In the genomic region with DNA sequence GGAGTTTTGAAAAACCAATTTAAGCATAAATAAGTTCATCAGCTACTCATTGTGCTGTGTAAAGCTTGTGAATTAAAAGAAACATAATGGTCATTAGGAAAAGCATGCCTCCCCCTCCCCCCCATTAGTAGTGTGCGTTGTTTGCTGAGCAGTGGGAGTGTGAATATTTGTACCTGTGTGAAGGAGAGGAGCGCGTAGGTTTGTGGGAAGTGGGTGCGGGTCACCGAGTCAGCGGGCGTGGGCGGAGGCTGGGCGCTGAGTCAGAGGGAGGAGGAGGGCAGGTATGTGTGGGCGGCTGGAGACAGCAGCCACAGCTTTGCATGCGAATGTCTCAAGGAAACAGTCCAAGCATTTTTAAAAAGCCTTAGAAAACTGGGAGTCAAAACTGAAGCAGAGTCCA, we compare ENCODE assay signal across 7 mouse cellular contexts. TPM values are rescaled to one million over a fixed set of nuclear protein-coding genes. Genes with fewer than 3 reads are reported as not detected.
DNase-seq lines count a peak whose midpoint lies in the region; ATAC-seq and TF ChIP-seq lines count a peak whose summit lies in the region.

No protein-coding gene starts in this region.

- 61% methylated on average over 11 of the region's 11 CpGs for WGBS in hindbrain, embryonic 12.5 days
- WGBS in stomach, postnatal 0 days, result 38% methylated on average over 11 of the region's 11 CpGs

- no peak overlapping the region for H3K9ac ChIP-seq in CH12.LX (ENCODE audit: insufficient read depth, low read depth)
- H3K9ac ChIP-seq in hindbrain, embryonic 12.5 days, result no peak overlapping the region
- H3K9ac ChIP-seq in stomach, postnatal 0 days (ENCODE audit: low read length), result no peak overlapping the region

- dilution Hi-C loops in CH12.LX (cut with MboI; ENCODE audit: extremely low pct_ligation_motif_present, extremely low pct_unique_long_range_greater_than_20kb, low sequenced_read_pairs), result no loop called here

- H3K27ac ChIP-seq in CH12.LX (ENCODE audit: insufficient read depth, low read depth), result no peak overlapping the region
- H3K27ac ChIP-seq in hindbrain, embryonic 12.5 days, result no peak overlapping the region
- peak overlapping the region; percentile 2; the same call in 1 of the 2 replicates for H3K27ac ChIP-seq in stomach, postnatal 0 days (replicated peaks)

- no peak for TF ChIP-seq CTCF in CH12.LX (conservative IDR thresholded peaks at IDR 0.05 in 1 of 2, IDR thresholded peaks at IDR 0.05 in 1 of 2; ENCODE audit: low read depth in 2 of 2, low read length in 2 of 2)
- TF ChIP-seq CTCF in stomach, postnatal 0 days (IDR thresholded peaks at IDR 0.05; ENCODE audit: low read depth), result no peak

- no peaks in the 10 kb centered on the region for H3K36me3 ChIP-seq in CH12.LX (replicated peaks in 1 of 2; ENCODE audit: control insufficient read depth in 1 of 2, insufficient read depth in 1 of 2, low read length in 1 of 2)
- no peaks in the 10 kb centered on the region for H3K36me3 ChIP-seq in hindbrain, embryonic 12.5 days
- H3K36me3 ChIP-seq in stomach, postnatal 0 days (ENCODE audit: control insufficient read depth, insufficient read depth, low read length), result no peaks in the 10 kb centered on the region

- H3K4me2 ChIP-seq in CH12.LX (ENCODE audit: insufficient read depth, low read depth, poor library complexity, severe bottlenecking), result peak overlapping the region; percentile 58
- H3K4me2 ChIP-seq in hindbrain, embryonic 12.5 days (replicated peaks), result peak overlapping the region; percentile 22; the same call in 1 of the 2 replicates
- H3K4me2 ChIP-seq in stomach, postnatal 0 days (replicated peaks; ENCODE audit: low read depth), result peak overlapping the region; percentile 40

- no peak overlapping the region for H3K4me3 ChIP-seq in CH12.LX (replicated peaks in 1 of 3; ENCODE audit: low read depth in 2 of 3, low read length in 2 of 3, poor library complexity in 1 of 3)
- no peak overlapping the region for H3K4me3 ChIP-seq in hindbrain, embryonic 12.5 days
- H3K4me3 ChIP-seq in stomach, postnatal 0 days (ENCODE audit: low read depth, low read length), result no peak overlapping the region; the same call in 1 of the 2 replicates

- H3K27me3 ChIP-seq in CH12.LX (replicated peaks), result no peaks in the 10 kb centered on the region
- no peaks in the 10 kb centered on the region for H3K27me3 ChIP-seq in hindbrain, embryonic 12.5 days
- H3K27me3 ChIP-seq in stomach, postnatal 0 days (ENCODE audit: control insufficient read depth, insufficient read depth, low read length), result no peaks in the 10 kb centered on the region

- DNase-seq in CH12.LX (ENCODE audit: extremely low read depth) (peak; percentile 62), WW6 (ENCODE audit: low read depth, low spot score) (peak; percentile 11)
- DNase-seq in fibroblast of lung, adult 2 months (ENCODE audit: low read depth), result peak; percentile 78
- DNase-seq in layer of hippocampus, postnatal 10 days (ENCODE audit: low spot score in 2 of 2), result peak; percentile 19 to 34
- DNase-seq in lung, postnatal 4 days, result peak; percentile 71 to 73
- peak; percentile 87 for DNase-seq in stomach, postnatal 0 days (ENCODE audit: low spot score)

- no peaks in the 10 kb centered on the region for H3K9me3 ChIP-seq in CH12.LX (replicated peaks; ENCODE audit: low read length)
- H3K9me3 ChIP-seq in hindbrain, embryonic 12.5 days (replicated peaks), result no peaks in the 10 kb centered on the region
- no peaks in the 10 kb centered on the region for H3K9me3 ChIP-seq in stomach, postnatal 0 days (ENCODE audit: control insufficient read depth, low read length)

- no peaks in the 10 kb centered on the region for H3K79me2 ChIP-seq in CH12.LX (replicated peaks; ENCODE audit: control insufficient read depth, extremely low read depth, insufficient read depth, poor library complexity, severe bottlenecking)

- TF ChIP-seq POLR2A in CH12.LX (IDR thresholded peaks at IDR 0.05; ENCODE audit: low read depth, low read length), result no peak

- TF ChIP-seq RAD21 in CH12.LX (IDR thresholded peaks at IDR 0.05; ENCODE audit: low read depth, low read length), result no peak

- ATAC-seq in hindbrain, embryonic 12.5 days (ENCODE audit: low FRiP score), result peak; percentile 64
- ATAC-seq in stomach, postnatal 0 days (ENCODE audit: low FRiP score, low TSS enrichment), result peak; percentile 95

- peaks cover 12 to 17% of the 10 kb centered on the region in 2 experiments for H3K4me1 ChIP-seq in CH12.LX (ENCODE audit: control insufficient read depth in 1 of 2, insufficient read depth in 2 of 2)
- H3K4me1 ChIP-seq in hindbrain, embryonic 12.5 days, result 0 out of 2 replicates have a peak, but pooled peaks cover 3% of the 10 kb centered on the region
- no peaks in the 10 kb centered on the region for H3K4me1 ChIP-seq in stomach, postnatal 0 days (replicated peaks; ENCODE audit: control insufficient read depth, insufficient read depth)

- peak; percentile 24; the same call in 1 of the 2 replicates for TF ChIP-seq EP300 in CH12.LX (IDR thresholded peaks at IDR 0.05; ENCODE audit: low read length)
- TF ChIP-seq EP300 in stomach, postnatal 0 days (optimal IDR thresholded peaks at IDR 0.05), result no peak

- in situ Hi-C loops in CH12.LX (cut with MboI; ENCODE audit: low pct_ligation_motif_present, low pct_unique_long_range_greater_than_20kb, low sequenced_read_pairs), result no loop called here

TF ChIP-seq in CH12.LX, 34 proteins besides CTCF, POLR2A, EP300 and RAD21:
- no peak for TF ChIP-seq MAZ (IDR thresholded peaks at IDR 0.05; ENCODE audit: low read depth, low read length)
- no peak for TF ChIP-seq MYC (IDR thresholded peaks at IDR 0.05; ENCODE audit: low read depth, low read length)
- 0 out of 2 replicates have a peak, but pooled peaks have one; percentile 20 for TF ChIP-seq BHLHE40 (IDR thresholded peaks at IDR 0.05; ENCODE audit: low read depth, low read length)
- TF ChIP-seq MEF2A (IDR thresholded peaks at IDR 0.05; ENCODE audit: borderline replicate concordance, low read depth, low read length), result no peak

RNA-seq across cellular contexts. Expression of a gene that starts 32.7 kb away (rescaled TPM):
- total RNA-seq in CH12.LX (2012; rRNA removed) (9.4 and 11.2 TPM in 2 replicates), CH12.LX (2014; rRNA removed) (18.2 and 20.1 TPM in 2 replicates)
- polyA plus RNA-seq in CH12.LX (2012; ENCODE audit: insufficient read length, low read depth), result 10.2 and 13.3 TPM in 2 replicates
- 10.7 and 12.0 TPM in 2 replicates for polyA plus RNA-seq in hindbrain, embryonic 12.5 days (2016; fragmentation: Nextera tagmentation; extraction: Ambion mirVana)
- total RNA-seq in layer of hippocampus, postnatal 10 days (2021), result 1 to 10 TPM; 3.5 to 5.9 TPM
- 2.4 and 2.9 TPM in 2 replicates for polyA plus RNA-seq in stomach, postnatal 0 days (2015; fragmentation: Nextera tagmentation; extraction: Ambion mirVana)

Comparison
In these comparisons a context has a peak if more than half of its experiments do, and no peak if none do; other contexts are left out.
1. DNase-seq: peak in every context shown above with its lines; median percentile 87 in stomach, postnatal 0 days; 78 in fibroblast of lung, adult 2 months; 72 in lung, postnatal 4 days; 62 in CH12.LX; 26 in layer of hippocampus, postnatal 10 days; 11 in WW6.